Mouse (Mus musculus) urinary bladder, postnatal 10 days (tissue): ENCODE data around the gene Gnas.

ENCODE experiments used
- DNase-seq: peaks from one replicate; pipeline ENCODE4 v3.0.0; 2022; ENCODE audit warnings: low spot score

Gene Gnas

GRCm38 (mm10) chr2:174284011-174284410, at the start of gene Gnas:
TSS of gene Gnas (plus strand) at chr2:174284320.
- DNase-seq, result no peak

GRCm38 (mm10) chr2:174242431-174242830, 41.7 kb upstream of the Gnas start:
- DNase-seq, result no peak

- no peak for DNase-seq
Observed at GRCm38 (mm10) chr2:174251963-174252362, 32.2 kb upstream of the Gnas start.

- DNase-seq, result no peak
Observed at GRCm38 (mm10) chr2:174257312-174257711, 26.8 kb upstream of the Gnas start.

GRCm38 (mm10) chr2:174260004-174260403, 24.1 kb upstream of the Gnas start:
- no peak for DNase-seq

- no peak for DNase-seq
Observed at GRCm38 (mm10) chr2:174260908-174261800, 23.0 kb upstream of the Gnas start.

GRCm38 (mm10) chr2:174261801-174262200, 22.3 kb upstream of the Gnas start:
- DNase-seq, result no peak

- DNase-seq, result no peak
Observed at GRCm38 (mm10) chr2:174263110-174263815, 20.9 kb upstream of the Gnas start.

GRCm38 (mm10) chr2:174264248-174264647, 19.9 kb upstream of the Gnas start:
- DNase-seq, result no peak

GRCm38 (mm10) chr2:174270416-174270815, 13.7 kb upstream of the Gnas start:
- no peak for DNase-seq

- DNase-seq, result no peak
Observed at GRCm38 (mm10) chr2:174271459-174271858, 12.7 kb upstream of the Gnas start.

- no peak for DNase-seq
Observed at GRCm38 (mm10) chr2:174273131-174273530, 11.0 kb upstream of the Gnas start.

- no peak for DNase-seq
Observed at GRCm38 (mm10) chr2:174273961-174274360, 10.2 kb upstream of the Gnas start.

- no peak for DNase-seq
Observed at GRCm38 (mm10) chr2:174279771-174280170, 4.3 kb upstream of the Gnas start.

- no peak for DNase-seq
Observed at GRCm38 (mm10) chr2:174283341-174283740, 779 bp upstream of the Gnas start.

- no peak for DNase-seq
Observed at GRCm38 (mm10) chr2:174284807-174285457, 812 bp downstream of the Gnas start.

- DNase-seq, result no peak
Observed at GRCm38 (mm10) chr2:174285921-174286470, 1.9 kb downstream of the Gnas start.

GRCm38 (mm10) chr2:174287921-174288320, 3.8 kb downstream of the Gnas start:
- no peak for DNase-seq

GRCm38 (mm10) chr2:174288673-174289430, 4.7 kb downstream of the Gnas start:
- no peak for DNase-seq

GRCm38 (mm10) chr2:174291029-174291661, 7.0 kb downstream of the Gnas start:
- no peak for DNase-seq

GRCm38 (mm10) chr2:174291662-174292030, 7.5 kb downstream of the Gnas start:
- no peak for DNase-seq
